Comparison of ENCODE assay signal across 20 mouse cellular contexts in genomic region chr12:117415146-117415545, GRCm38 (mm10).
DNase-seq lines count a peak whose midpoint lies in the region; ATAC-seq lines count a peak whose summit lies in the region.
"Had no signal": no experiment of that assay in that cellular context is flagged by ENCODE, and none has a peak within 500 bp of the region (broad histone marks: within the 10 kb centered on the region; RNA-seq: fewer than 3 reads in every experiment).

No protein-coding gene starts in this region.

- no peaks in the 10 kb centered on the region for H3K9me3 ChIP-seq in forebrain, embryonic 11.5 days (ENCODE audit: control insufficient read depth, low read length)
- no peaks in the 10 kb centered on the region for H3K9me3 ChIP-seq in forebrain, embryonic 15.5 days
- no peaks in the 10 kb centered on the region for H3K9me3 ChIP-seq in embryonic facial prominence, embryonic 15.5 days (replicated peaks)
- H3K9me3 ChIP-seq: heart, embryonic 15.5 days; hindbrain, embryonic 10.5 days had no signal

- H3K36me3 ChIP-seq in forebrain, embryonic 11.5 days (ENCODE audit: control insufficient read depth, insufficient read depth, low read length): no peaks in the 10 kb centered on the region
- H3K36me3 ChIP-seq in forebrain, embryonic 15.5 days: no peaks in the 10 kb centered on the region
- no peaks in the 10 kb centered on the region for H3K36me3 ChIP-seq in embryonic facial prominence, embryonic 15.5 days
- H3K36me3 ChIP-seq: heart, embryonic 15.5 days; hindbrain, embryonic 10.5 days had no signal

- ATAC-seq in forebrain, embryonic 11.5 days (replicated peaks; ENCODE audit: low FRiP score): no peak
- no peak for ATAC-seq in forebrain, embryonic 15.5 days (replicated peaks)
- ATAC-seq in embryonic facial prominence, embryonic 15.5 days (ENCODE audit: insufficient number of reproducible peaks, low FRiP score, low TSS enrichment, low read depth): 0 out of 2 replicates have a peak, but pooled peaks have one; percentile 30
- ATAC-seq: activated CD4-positive, CD25-positive, alpha-beta regulatory T cell, adult 4 months; forebrain, embryonic 14.5 days; inflammation-experienced regulatory T-cells, adult 6 months; Patski had no signal

- H3K27me3 ChIP-seq in forebrain, embryonic 11.5 days (ENCODE audit: control insufficient read depth, insufficient read depth, low read length): no peaks in the 10 kb centered on the region
- no peaks in the 10 kb centered on the region for H3K27me3 ChIP-seq in forebrain, embryonic 15.5 days
- no peaks in the 10 kb centered on the region for H3K27me3 ChIP-seq in embryonic facial prominence, embryonic 15.5 days
- H3K27me3 ChIP-seq: heart, embryonic 15.5 days; Patski had no signal

- intact Hi-C loops in left cerebral cortex, postnatal 4 days (cut with DNase I): no loop called here
- intact Hi-C loops in left cerebral cortex, postnatal 14 days (cut with DNase I): no loop called here

- H3K4me2 ChIP-seq in forebrain, embryonic 11.5 days (ENCODE audit: low read depth, low read length, severe bottlenecking): no peak overlapping the region
- no peak overlapping the region for H3K4me2 ChIP-seq in forebrain, embryonic 15.5 days (replicated peaks)
- no peak overlapping the region for H3K4me2 ChIP-seq in embryonic facial prominence, embryonic 15.5 days (replicated peaks)
- H3K4me2 ChIP-seq: heart, embryonic 11.5 days; heart, embryonic 15.5 days; hindbrain, embryonic 14.5 days had no signal

- H3K4me3 ChIP-seq in forebrain, embryonic 11.5 days (ENCODE audit: low read depth, low read length): no peak overlapping the region
- no peak overlapping the region for H3K4me3 ChIP-seq in forebrain, embryonic 15.5 days
- H3K4me3 ChIP-seq in embryonic facial prominence, embryonic 15.5 days (replicated peaks): no peak overlapping the region
- H3K4me3 ChIP-seq: heart, adult 2 months; heart, embryonic 15.5 days; hindbrain, embryonic 10.5 days had no signal

- 84% methylated on average over 2 of the region's 2 CpGs for WGBS in forebrain, embryonic 11.5 days
- WGBS in forebrain, embryonic 15.5 days: 59% methylated on average over 2 of the region's 2 CpGs
- 56% methylated on average over 2 of the region's 2 CpGs for WGBS in embryonic facial prominence, embryonic 15.5 days

- peak; percentile 11 for DNase-seq in forebrain, embryonic 11.5 days (ENCODE audit: low spot score)
- DNase-seq in left cerebral cortex, postnatal 4 days: peak; percentile 12
- DNase-seq in left cerebral cortex, postnatal 14 days (ENCODE audit: low spot score in 2 of 2): no peak
- DNase-seq in Muller cell, postnatal 12 days (ENCODE audit: inconsistent ontology term): peak; percentile 66
- DNase-seq in right cerebral cortex, adult 2 months (ENCODE audit: low spot score in 2 of 2): no peak
- DNase-seq: adrenal gland, postnatal 14 days; cerebellum, adult 2 months; gastrocnemius, postnatal 10 days; heart, adult 2 months; heart, postnatal 14 days had no signal

- no peaks in the 10 kb centered on the region for H3K4me1 ChIP-seq in forebrain, embryonic 11.5 days (replicated peaks; ENCODE audit: control insufficient read depth, insufficient read depth, low read length)
- H3K4me1 ChIP-seq in forebrain, embryonic 15.5 days: 0 out of 2 replicates have a peak, but pooled peaks cover 4% of the 10 kb centered on the region
- peaks cover 23% of the 10 kb centered on the region for H3K4me1 ChIP-seq in embryonic facial prominence, embryonic 15.5 days

- H3K9ac ChIP-seq in forebrain, embryonic 11.5 days (ENCODE audit: low read length): no peak overlapping the region
- H3K9ac ChIP-seq in forebrain, embryonic 15.5 days (replicated peaks): no peak overlapping the region
- no peak overlapping the region for H3K9ac ChIP-seq in embryonic facial prominence, embryonic 15.5 days
- H3K9ac ChIP-seq: heart, embryonic 15.5 days; hindbrain, embryonic 14.5 days had no signal

- no peak overlapping the region for H3K27ac ChIP-seq in forebrain, embryonic 11.5 days (ENCODE audit: low read depth, low read length)
- H3K27ac ChIP-seq in forebrain, embryonic 15.5 days (replicated peaks): no peak overlapping the region
- H3K27ac ChIP-seq in embryonic facial prominence, embryonic 15.5 days (replicated peaks): no peak overlapping the region
- H3K27ac ChIP-seq: heart, adult 2 months; heart, embryonic 15.5 days; hindbrain, embryonic 10.5 days; hindbrain, embryonic 14.5 days had no signal

Comparison
In these comparisons a context has a peak if more than half of its experiments do, and no peak if none do; other contexts are left out.
1. DNase-seq: peak in forebrain, embryonic 11.5 days (single experiment), left cerebral cortex, postnatal 4 days (single experiment) and Muller cell, postnatal 12 days (single experiment); none in left cerebral cortex, postnatal 14 days (0 of 2) and right cerebral cortex, adult 2 months (0 of 2).